In genomic region chr11:99041051-99041729, GRCm38 (mm10) we compare ENCODE assay signal across 8 mouse cellular contexts. TPM values are rescaled to one million over a fixed set of nuclear protein-coding genes. Genes with fewer than 3 reads are reported as not detected.
DNase-seq lines count a peak whose midpoint lies in the region; ATAC-seq and TF ChIP-seq lines count a peak whose summit lies in the region.

TSS of gene Igfbp4 (plus strand) at chr11:99041244.

- TF ChIP-seq CTCF in G1E (IDR thresholded peaks at IDR 0.05; ENCODE audit: low read depth, low read length): no peak
- TF ChIP-seq CTCF in lung, postnatal 0 days (IDR thresholded peaks at IDR 0.05): peak; percentile 46

- ATAC-seq in G1E (ENCODE audit: extremely low read depth, insufficient number of reproducible peaks, low FRiP score, poor library complexity, severe bottlenecking): no peak
- ATAC-seq in lung, postnatal 0 days: peak; percentile 71
- ATAC-seq in monocyte, adult 5-6 weeks (replicated peaks; ENCODE audit: insufficient number of reproducible peaks, low FRiP score, low TSS enrichment, poor library complexity, severe bottlenecking): no peak

- 3% methylated on average over 60 of the region's 63 CpGs for WGBS in large intestine, adult 2 months
- 1% methylated on average over 41 of the region's 63 CpGs for WGBS in lung, postnatal 0 days

- intact Hi-C loops in heart, postnatal 36 days (cut with DNase I): loop anchor here (5.0 kb wide), 1 partner anchor 109 kb away; no protein-coding TSS in a partner anchor

- H3K27ac ChIP-seq in lung, postnatal 0 days (ENCODE audit: low read length): peak within 1 kb of the TSS; percentile 88

- H3K9me3 ChIP-seq in G1E (replicated peaks): no peaks in the 10 kb centered on the region; the same call in 1 of the 2 replicates
- H3K9me3 ChIP-seq in lung, postnatal 0 days (ENCODE audit: low read length): no peaks in the 10 kb centered on the region

- H3K4me3 ChIP-seq in G1E (ENCODE audit: low read depth, low read length): peak within 1 kb of the TSS; percentile 47
- H3K4me3 ChIP-seq in lung, postnatal 0 days (ENCODE audit: low read depth, low read length): peak within 1 kb of the TSS; percentile 61

- H3K9ac ChIP-seq in lung, postnatal 0 days (replicated peaks; ENCODE audit: low read depth): peak within 1 kb of the TSS; percentile 58

- no peak for TF ChIP-seq EP300 in lung, postnatal 0 days (IDR thresholded peaks at IDR 0.05)

- H3K36me3 ChIP-seq in G1E (replicated peaks): no peaks in the 10 kb centered on the region
- no peaks in the 10 kb centered on the region for H3K36me3 ChIP-seq in lung, postnatal 0 days (ENCODE audit: insufficient read depth, low read length)

- H3K4me2 ChIP-seq in lung, postnatal 0 days (replicated peaks; ENCODE audit: low read depth, low read length): peak within 1 kb of the TSS; percentile 91

- H3K27me3 ChIP-seq in G1E (ENCODE audit: insufficient read depth, low read length): peaks cover 78% of the 10 kb centered on the region
- no peaks in the 10 kb centered on the region for H3K27me3 ChIP-seq in lung, postnatal 0 days (replicated peaks; ENCODE audit: insufficient read depth, low read length)

- H3K4me1 ChIP-seq in G1E (ENCODE audit: insufficient read depth, low read depth, low read length): peaks cover 33% of the 10 kb centered on the region
- H3K4me1 ChIP-seq in lung, postnatal 0 days (ENCODE audit: insufficient read depth, low read depth, low read length): peaks cover 10% of the 10 kb centered on the region; the same call in 1 of the 2 replicates

- no peak for DNase-seq in G1E (ENCODE audit: low spot score)
- peak; percentile 47 to 78 for DNase-seq in adrenal gland, postnatal 36 days
- DNase-seq in forelimb bud, embryonic 11.5 days (ENCODE audit: low read depth, low spot score): peak; percentile 81
- DNase-seq in heart, postnatal 36 days: peak; percentile 74 to 78
- DNase-seq in large intestine, adult 2 months (ENCODE audit: low read depth, low spot score): no peak
- DNase-seq in lung, postnatal 0 days (ENCODE audit: low spot score): peak; percentile 68
- DNase-seq in ovary, adult 18-20 months (ENCODE audit: low spot score): peak; percentile 34

RNA-seq across cellular contexts. Expression of gene Igfbp4, which starts in this region (rescaled TPM):
- total RNA-seq in G1E (2014; fragmentation: Nextera tagmentation) (not detected in 2 replicates), G1E (2017) (0.98 and 1.3 TPM in 2 replicates)
- 2.2 and 3.6 TPM in 2 replicates for polyA plus RNA-seq in G1E (2012)
- total RNA-seq in adrenal gland, postnatal 36 days (2021): 10 to 100 TPM; 82.3 to 97.6 TPM
- 10 to 100 TPM; 80.6 to 93.5 TPM for total RNA-seq in heart, postnatal 36 days (2021)
- polyA plus RNA-seq in large intestine, adult 2 months (2012; rRNA removed): 111 and 134 TPM in 2 replicates
- 416 and 433 TPM in 2 replicates for polyA plus RNA-seq in lung, postnatal 0 days (2015; fragmentation: Nextera tagmentation; extraction: Ambion mirVana)
- total RNA-seq in monocyte, adult 5-6 weeks (2017): 0.43 to 5.5 TPM (median 1.2 TPM) in 3 replicates

Comparison
In these comparisons a context has a peak if more than half of its experiments do, and no peak if none do; other contexts are left out.
1. RNA of gene Igfbp4 (total RNA-seq): 82.3 to 97.6 TPM in adrenal gland, postnatal 36 days and 80.6 to 93.5 TPM in heart, postnatal 36 days; 0.43 to 5.5 TPM in monocyte, adult 5-6 weeks and 0.98 to 1.3 TPM in G1E; every median in the first group is over 10 times any median in the second.
2. RNA of gene Igfbp4 (polyA plus RNA-seq): 416 to 433 TPM in lung, postnatal 0 days and 111 to 134 TPM in large intestine, adult 2 months; 2.2 to 3.6 TPM in G1E; every median in the first group is over 10 times any median in the second.
3. DNase-seq: peak in adrenal gland, postnatal 36 days (2 of 2), forelimb bud, embryonic 11.5 days (single experiment), heart, postnatal 36 days (2 of 2), lung, postnatal 0 days (single experiment) and ovary, adult 18-20 months (single experiment); none in G1E (single experiment) and large intestine, adult 2 months (single experiment).